Mouse (Mus musculus): ENCODE results near the gene Rbm45. TPM values are rescaled to one million over a fixed set of nuclear protein-coding genes. Genes with fewer than 3 reads are reported as not detected.

Gene Rbm45
- polyA plus RNA-seq, 1 experiment from 2014 or later = 10.7 TPM

DNA sequence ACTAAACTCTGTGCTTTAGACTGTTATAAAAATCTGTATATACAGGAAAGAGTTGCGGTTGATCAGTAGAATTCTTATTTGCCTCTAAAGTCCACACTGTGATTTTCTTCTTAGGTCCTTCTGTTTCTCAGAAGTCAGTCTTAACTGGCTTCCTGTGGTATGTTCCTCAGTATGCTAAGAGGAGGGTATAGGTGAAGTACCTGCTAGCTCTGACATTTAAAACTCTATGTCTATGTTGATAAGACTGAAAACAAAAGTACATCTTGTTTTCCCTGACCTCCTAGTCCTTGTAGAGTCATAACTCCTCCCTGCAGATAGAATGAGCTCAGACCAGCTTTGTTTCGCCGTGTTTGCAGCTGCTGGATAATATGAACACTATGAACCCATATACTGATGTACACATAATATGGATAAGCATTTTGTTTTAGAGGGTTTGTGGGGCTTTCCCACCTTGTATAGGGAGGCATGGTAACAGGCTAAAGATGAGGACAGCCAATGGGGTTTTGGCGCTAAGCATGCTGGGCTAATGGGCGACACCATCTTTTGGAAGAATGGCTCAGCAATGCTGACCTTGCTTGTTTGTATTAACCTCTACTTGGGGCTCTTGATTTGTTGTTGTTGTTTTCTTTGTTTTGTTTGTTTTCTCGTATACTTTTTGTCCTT is 4.9 kb downstream of the Rbm45 start:
- no peak for ATAC-seq

DNA sequence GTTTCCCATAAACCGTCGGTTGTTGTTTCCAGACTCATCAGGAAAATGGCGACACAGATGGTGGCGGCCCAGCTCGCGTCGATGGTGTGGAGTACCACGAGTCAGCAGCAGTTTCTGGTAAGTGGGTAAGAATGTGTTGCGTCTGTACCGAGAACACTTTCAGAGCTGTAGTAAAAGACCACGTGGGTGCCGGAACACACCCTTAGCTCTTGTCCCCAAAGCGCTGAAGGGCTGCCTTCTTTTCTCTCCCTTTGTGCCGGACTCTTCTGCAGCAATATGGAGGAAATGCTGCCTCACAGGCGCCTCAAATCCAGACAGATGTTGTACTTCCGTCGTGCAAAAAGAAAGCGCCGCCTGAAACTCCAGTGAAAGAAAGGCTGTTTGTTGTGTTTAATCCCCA is 8.9 kb downstream of the Rbm45 start:
- no peak overlapping the region for H3K4me3 ChIP-seq (ENCODE audit: low read depth, low read length)
- H3K27ac ChIP-seq (ENCODE audit: low read depth, low read length) = no peak overlapping the region
- no peaks in the 10 kb centered on the region for H3K27me3 ChIP-seq (replicated peaks; ENCODE audit: control insufficient read depth, insufficient read depth, low read length)
- H3K4me2 ChIP-seq (replicated peaks; ENCODE audit: low read depth) = no peak overlapping the region
- TF ChIP-seq CTCF (IDR thresholded peaks at IDR 0.05; ENCODE audit: low read depth) = no peak
- no peaks in the 10 kb centered on the region for H3K9me3 ChIP-seq (ENCODE audit: control insufficient read depth)
- H3K36me3 ChIP-seq (ENCODE audit: control insufficient read depth, insufficient read depth) = peaks cover 78% of the 10 kb centered on the region
- ATAC-seq = no peak
- no peaks in the 10 kb centered on the region for H3K4me1 ChIP-seq (replicated peaks; ENCODE audit: control insufficient read depth, insufficient read depth, low read length)
- no peak overlapping the region for H3K9ac ChIP-seq (ENCODE audit: low read depth, low read length)
- WGBS = 97% methylated on average over 19 of the region's 19 CpGs

More for the DNA sequence above, 4.9 kb downstream of the Rbm45 start:
- no peak overlapping the region for H3K27ac ChIP-seq (ENCODE audit: low read depth, low read length)
- peaks cover 59% of the 10 kb centered on the region for H3K36me3 ChIP-seq (ENCODE audit: control insufficient read depth, insufficient read depth)
- no peaks in the 10 kb centered on the region; the same call in 1 of the 2 replicates for H3K4me1 ChIP-seq (replicated peaks; ENCODE audit: control insufficient read depth, insufficient read depth, low read length)
- no peaks in the 10 kb centered on the region for H3K27me3 ChIP-seq (replicated peaks; ENCODE audit: control insufficient read depth, insufficient read depth, low read length)
- TF ChIP-seq CTCF (IDR thresholded peaks at IDR 0.05; ENCODE audit: low read depth) = no peak
- H3K9me3 ChIP-seq (ENCODE audit: control insufficient read depth) = no peaks in the 10 kb centered on the region
- no peak overlapping the region for H3K9ac ChIP-seq (ENCODE audit: low read depth, low read length)
- 89% methylated on average over 6 of the region's 6 CpGs for WGBS
- no peak overlapping the region for H3K4me2 ChIP-seq (replicated peaks; ENCODE audit: low read depth)
- H3K4me3 ChIP-seq (ENCODE audit: low read depth, low read length) = no peak overlapping the region

DNA sequence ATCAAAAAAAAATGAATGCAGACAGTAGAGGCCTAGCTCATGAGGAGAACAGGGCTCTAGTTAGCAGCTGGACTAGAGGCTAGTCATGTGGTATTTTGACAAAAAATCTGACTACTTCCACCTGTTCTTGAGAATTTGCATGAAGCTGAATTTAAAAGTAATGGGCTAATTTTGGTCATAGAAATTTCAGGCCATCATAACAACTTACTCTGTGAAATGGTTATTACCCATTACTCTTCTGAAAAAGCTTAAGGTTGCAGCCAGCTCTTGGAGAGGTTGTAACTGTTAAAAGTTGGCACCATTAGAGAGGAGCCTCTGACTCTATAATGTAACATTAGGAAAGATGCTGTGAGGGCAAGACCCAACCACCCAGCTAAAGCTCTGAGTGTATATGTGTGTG is 16.7 kb downstream of the Rbm45 start:
- no peak overlapping the region for H3K27ac ChIP-seq (ENCODE audit: low read depth, low read length)
- no peak for ATAC-seq
- H3K9ac ChIP-seq (ENCODE audit: low read depth, low read length) = no peak overlapping the region
- H3K4me3 ChIP-seq (ENCODE audit: low read depth, low read length) = no peak overlapping the region
- no peak for TF ChIP-seq CTCF (IDR thresholded peaks at IDR 0.05; ENCODE audit: low read depth)
- peaks cover 29% of the 10 kb centered on the region for H3K36me3 ChIP-seq (ENCODE audit: control insufficient read depth, insufficient read depth)
- no peaks in the 10 kb centered on the region for H3K9me3 ChIP-seq (ENCODE audit: control insufficient read depth)
- H3K27me3 ChIP-seq (replicated peaks; ENCODE audit: control insufficient read depth, insufficient read depth, low read length) = no peaks in the 10 kb centered on the region
- H3K4me2 ChIP-seq (replicated peaks; ENCODE audit: low read depth) = no peak overlapping the region
- H3K4me1 ChIP-seq (replicated peaks; ENCODE audit: control insufficient read depth, insufficient read depth, low read length) = no peaks in the 10 kb centered on the region

DNA sequence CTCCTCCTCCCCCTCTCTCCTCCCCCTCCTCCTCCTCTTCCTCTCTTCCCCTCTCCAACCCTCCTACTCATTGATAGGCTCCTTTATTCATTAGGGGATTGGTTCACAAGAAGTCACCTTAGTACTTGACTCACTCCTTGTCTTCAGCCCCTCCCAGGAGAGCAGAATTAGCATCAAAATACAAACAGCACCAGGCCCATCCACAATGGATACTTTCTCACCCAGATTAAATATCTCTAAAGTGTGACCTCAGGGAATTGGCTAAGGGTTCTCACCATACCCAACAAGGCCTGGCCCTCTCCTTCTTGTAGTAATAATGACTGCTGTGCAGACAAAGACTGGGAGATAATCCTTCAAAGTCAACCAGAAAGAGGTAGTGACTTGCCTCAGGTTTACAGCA is 30.4 kb downstream of the Rbm45 start:
- no peak overlapping the region for H3K9ac ChIP-seq (ENCODE audit: low read depth, low read length)
- no peak for ATAC-seq
- H3K4me2 ChIP-seq (replicated peaks; ENCODE audit: low read depth) = no peak overlapping the region
- H3K36me3 ChIP-seq (ENCODE audit: control insufficient read depth, insufficient read depth) = no peaks in the 10 kb centered on the region
- no peak overlapping the region for H3K27ac ChIP-seq (ENCODE audit: low read depth, low read length)
- no peak for TF ChIP-seq CTCF (IDR thresholded peaks at IDR 0.05; ENCODE audit: low read depth)
- H3K4me1 ChIP-seq (replicated peaks; ENCODE audit: control insufficient read depth, insufficient read depth, low read length) = no peaks in the 10 kb centered on the region
- no peak overlapping the region for H3K4me3 ChIP-seq (ENCODE audit: low read depth, low read length)
- H3K27me3 ChIP-seq (replicated peaks; ENCODE audit: control insufficient read depth, insufficient read depth, low read length) = no peaks in the 10 kb centered on the region
- H3K9me3 ChIP-seq (ENCODE audit: control insufficient read depth) = no peaks in the 10 kb centered on the region

DNA sequence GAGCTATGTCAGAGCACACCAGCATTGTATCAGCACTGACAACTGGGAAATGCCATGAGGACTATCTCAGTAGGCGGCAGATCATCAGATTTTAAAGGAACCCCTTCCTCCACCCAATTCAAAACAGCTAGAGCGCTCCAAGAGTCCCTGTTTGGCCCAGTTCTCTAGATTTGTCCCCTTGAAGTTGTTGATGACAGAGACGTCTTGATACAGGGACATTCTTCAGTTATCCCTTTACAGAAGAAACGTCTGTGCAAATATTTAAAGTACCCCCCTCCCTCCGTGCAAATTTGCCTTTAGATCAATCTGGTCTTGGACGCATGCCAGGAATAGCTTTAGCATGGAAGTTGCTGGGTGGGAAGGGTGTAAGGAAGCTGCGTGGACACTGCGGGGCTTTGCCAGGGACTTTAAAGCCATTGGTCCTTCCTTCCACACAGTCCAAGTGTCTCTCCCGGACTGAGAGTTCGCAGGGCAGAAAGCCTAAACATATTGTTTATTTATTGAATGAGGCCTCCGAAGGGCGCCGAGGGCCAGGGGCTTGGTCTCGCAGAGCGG is 35.9 kb downstream of the Rbm45 start:
- 2% methylated on average over 15 of the region's 15 CpGs for WGBS
- H3K4me2 ChIP-seq (replicated peaks; ENCODE audit: low read depth) = peak overlapping the region; percentile 98
- peak overlapping the region; percentile 86 for H3K9ac ChIP-seq (ENCODE audit: low read depth, low read length)
- H3K27me3 ChIP-seq (replicated peaks; ENCODE audit: control insufficient read depth, insufficient read depth, low read length) = no peaks in the 10 kb centered on the region
- ATAC-seq = peak; percentile 17; the same call in 1 of the 2 replicates
- H3K9me3 ChIP-seq (ENCODE audit: control insufficient read depth) = no peaks in the 10 kb centered on the region
- 0 out of 2 replicates have a peak overlapping the region, but pooled peaks have one; percentile 76 for H3K27ac ChIP-seq (ENCODE audit: low read depth, low read length)
- H3K4me1 ChIP-seq (replicated peaks; ENCODE audit: control insufficient read depth, insufficient read depth, low read length) = no peaks in the 10 kb centered on the region
- peak overlapping the region; percentile 96 for H3K4me3 ChIP-seq (ENCODE audit: low read depth, low read length)
- H3K36me3 ChIP-seq (ENCODE audit: control insufficient read depth, insufficient read depth) = no peaks in the 10 kb centered on the region
- no peak for TF ChIP-seq CTCF (IDR thresholded peaks at IDR 0.05; ENCODE audit: low read depth)

DNA sequence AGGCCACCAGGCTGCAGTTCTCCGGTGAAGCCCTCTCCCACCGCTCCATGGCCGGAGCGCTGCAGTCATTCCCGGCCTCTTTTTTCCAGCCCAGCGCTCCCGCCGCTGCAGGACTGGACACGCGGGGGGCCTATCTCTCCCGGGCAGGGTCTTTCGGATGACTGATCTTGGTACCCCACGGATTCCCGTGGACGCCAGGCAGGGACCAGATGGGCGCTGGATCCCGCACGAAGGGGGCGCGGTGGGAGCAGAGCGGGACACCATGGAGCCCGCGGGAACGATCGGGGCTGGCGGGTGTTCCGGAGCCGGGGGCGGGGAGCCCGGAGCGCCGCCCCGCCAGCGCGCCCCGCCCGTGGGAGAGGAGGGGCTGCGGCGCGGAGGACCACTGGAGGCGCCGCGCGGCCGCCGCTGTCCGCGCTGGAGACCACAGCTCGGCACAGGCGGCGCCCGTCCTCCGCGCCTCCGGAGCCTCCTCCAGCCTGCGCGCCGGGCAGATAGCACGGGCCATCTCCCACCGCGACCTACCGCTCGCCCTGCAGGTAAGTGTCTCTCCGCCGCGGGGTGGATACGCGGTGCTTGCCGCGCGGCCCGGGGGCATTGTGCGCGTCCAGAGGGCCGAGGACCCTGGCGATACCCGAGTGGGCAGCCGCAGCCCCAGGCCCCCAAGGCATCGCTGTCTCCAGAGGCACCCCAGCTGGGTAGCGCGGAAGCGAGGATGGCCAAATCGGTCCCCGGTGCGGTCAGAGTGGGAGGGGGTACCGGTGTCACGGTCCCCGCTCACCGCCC is 36.6 kb downstream of the Rbm45 start, which contains the start of gene Osbpl6:
Gene Osbpl6 (plus strand): TSS at position 358 of the 786 bp plus-strand sequence.
- WGBS = under 1% methylated on average over 80 of the region's 89 CpGs
- Histone ChIP-seq H3K27ac (ENCODE audit: low read depth, low read length) (peak within 1 kb of the TSS; percentile 76), H3K27me3 (replicated peaks; ENCODE audit: control insufficient read depth, insufficient read depth, low read length) (no peaks in the 10 kb centered on the region), H3K4me1 (replicated peaks; ENCODE audit: control insufficient read depth, insufficient read depth, low read length) (no peaks in the 10 kb centered on the region), H3K4me3 (ENCODE audit: low read depth, low read length) (peak within 1 kb of the TSS; percentile 96), H3K4me2 (replicated peaks; ENCODE audit: low read depth) (peak within 1 kb of the TSS; percentile 98), H3K9me3 (ENCODE audit: control insufficient read depth) (no peaks in the 10 kb centered on the region), H3K36me3 (ENCODE audit: control insufficient read depth, insufficient read depth) (no peaks in the 10 kb centered on the region), H3K9ac (ENCODE audit: low read depth, low read length) (peak within 1 kb of the TSS; percentile 86)
- peak; percentile 49 for TF ChIP-seq CTCF (IDR thresholded peaks at IDR 0.05; ENCODE audit: low read depth)
- peak; percentile 86 for ATAC-seq
